Mouse (Mus musculus) liver, embryonic 15.5 days (tissue): ENCODE results near the gene 1600002K03Rik. TPM values are rescaled to one million over a fixed set of nuclear protein-coding genes. Genes with fewer than 3 reads are reported as not detected.

Experiments
- ATAC-seq: fragments of 200-750 bp; cut with Nextera tagmentation; 2 replicates; pipeline ENCODE4 v1.8.0; 2017; ENCODE audit warnings: moderate number of reproducible peaks, mild to moderate bottlenecking, moderate library complexity; ENCODE audit not compliant: insufficient read depth
- H3K27ac ChIP-seq: fragments of 300-500 bp; sonication (generic); replicated peaks from 2 replicates; pipeline ENCODE4 v1.5.1; 2015; ENCODE audit warnings: mild to moderate bottlenecking, inconsistent platforms
- H3K27me3 ChIP-seq: fragments of 300-500 bp; sonication (generic); 2 replicates; pipeline ENCODE4 v1.6.1; 2015; ENCODE audit warnings: mild to moderate bottlenecking, inconsistent platforms
- H3K36me3 ChIP-seq: fragments of 300-500 bp; sonication (generic); replicated peaks from 2 replicates; pipeline ENCODE4 v1.6.1; 2015; ENCODE audit warnings: moderate library complexity, mild to moderate bottlenecking, inconsistent platforms
- H3K4me1 ChIP-seq: fragments of 300-500 bp; sonication (generic); replicated peaks from 2 replicates; pipeline ENCODE4 v1.6.1; 2015; ENCODE audit warnings: inconsistent platforms
- H3K4me2 ChIP-seq: fragments of 300-500 bp; sonication (generic); 2 replicates; pipeline ENCODE4 v1.6.1; 2015; ENCODE audit warnings: moderate library complexity, mild to moderate bottlenecking, inconsistent platforms
- H3K4me3 ChIP-seq: fragments of 300-500 bp; sonication (generic); replicated peaks from 2 replicates; pipeline ENCODE4 v1.5.1; 2015; ENCODE audit warnings: mild to moderate bottlenecking, inconsistent platforms
- H3K9ac ChIP-seq: fragments of 300-500 bp; sonication (generic); 2 replicates; pipeline ENCODE4 v1.6.1; 2015; ENCODE audit warnings: moderate library complexity, mild to moderate bottlenecking, inconsistent platforms
- H3K9me3 ChIP-seq: fragments of 300-500 bp; sonication (generic); replicated peaks from 2 replicates; pipeline ENCODE4 v1.6.1; 2016; ENCODE audit warnings: inconsistent platforms
- WGBS: fragments of 180-500 bp; shearing (Covaris S2); methylation state at CpG from one replicate; pipeline ENCODE4 v1.1.7; 2015; ENCODE audit warnings: mixed read lengths; ENCODE audit not compliant: insufficient replicate concordance; 5-methylcytosine and 5-hydroxymethylcytosine counted together
- polyA plus RNA-seq: library from polyadenylated mRNA; unstranded; fragments of >200 nt; fragmentation: Nextera tagmentation; extraction: Ambion mirVana; gene quantifications from 2 replicates; pipeline ENCODE4 v1.2.1, GENCODE M21; 2015

Gene 1600002K03Rik
- polyA plus RNA-seq, 1 experiment from 2014 or later = 10.1 TPM

- Histone ChIP-seq H3K9ac (peak within 1 kb of the TSS; percentile 21; the same call in 1 of the 2 replicates), H3K4me1 (peaks cover 28% of the 10 kb centered on the region), H3K27ac (no peak within 1 kb of the TSS), H3K36me3 (no peaks in the 10 kb centered on the region), H3K27me3 (peaks cover 74% of the 10 kb centered on the region), H3K4me3 (peak within 1 kb of the TSS; percentile 54), H3K4me2 (peak within 1 kb of the TSS; percentile 72), H3K9me3 (no peaks in the 10 kb centered on the region)
- WGBS = 2% methylated on average over 64 of the region's 106 CpGs
- ATAC-seq = no peak
These were observed 6.6 kb downstream of the 1600002K03Rik start, which contains the start of gene Efna2 for GRCm38 (mm10) chr10:80179068-80180051. Gene Efna2 (plus strand): TSS chr10:80179482.

- H3K36me3 ChIP-seq = no peaks in the 10 kb centered on the region
- H3K9me3 ChIP-seq = no peaks in the 10 kb centered on the region
- no peak for ATAC-seq
- 47% methylated on average over 6 of the region's 6 CpGs for WGBS
- H3K4me3 ChIP-seq = no peak overlapping the region
- peak overlapping the region; percentile 72; the same call in 1 of the 2 replicates for H3K4me2 ChIP-seq
- peaks cover 20% of the 10 kb centered on the region for H3K4me1 ChIP-seq
- H3K27me3 ChIP-seq = peaks cover 81% of the 10 kb centered on the region
- H3K27ac ChIP-seq = no peak overlapping the region
- H3K9ac ChIP-seq = no peak overlapping the region
These were observed 7.5 kb downstream of the 1600002K03Rik start for GRCm38 (mm10) chr10:80180288-80180687.

- Histone ChIP-seq H3K4me3 (no peak overlapping the region), H3K36me3 (no peaks in the 10 kb centered on the region), H3K4me2 (no peak overlapping the region), H3K27ac (no peak overlapping the region), H3K4me1 (peaks cover 14% of the 10 kb centered on the region), H3K27me3 (peaks cover 86% of the 10 kb centered on the region), H3K9ac (no peak overlapping the region), H3K9me3 (no peaks in the 10 kb centered on the region)
- WGBS = 50% methylated on average over 5 of the region's 5 CpGs
- no peak for ATAC-seq
These were observed 8.1 kb downstream of the 1600002K03Rik start for GRCm38 (mm10) chr10:80180823-80181222.

GRCm38 (mm10) chr10:80182547-80182946, 9.8 kb downstream of the 1600002K03Rik start:
- ATAC-seq = no peak
- Histone ChIP-seq H3K27me3 (peaks cover 98% of the 10 kb centered on the region), H3K4me1 (peaks cover 12% of the 10 kb centered on the region), H3K36me3 (no peaks in the 10 kb centered on the region), H3K9ac (no peak overlapping the region), H3K27ac (no peak overlapping the region), H3K9me3 (no peaks in the 10 kb centered on the region), H3K4me2 (no peak overlapping the region), H3K4me3 (no peak overlapping the region)
- 67% methylated on average over 7 of the region's 7 CpGs for WGBS

GRCm38 (mm10) chr10:80186649-80187048, 13.9 kb downstream of the 1600002K03Rik start:
- Histone ChIP-seq H3K27me3 (peaks cover 98% of the 10 kb centered on the region), H3K4me1 (peaks cover 14% of the 10 kb centered on the region; the same call in 1 of the 2 replicates), H3K9ac (no peak overlapping the region), H3K27ac (no peak overlapping the region), H3K4me3 (no peak overlapping the region), H3K9me3 (no peaks in the 10 kb centered on the region), H3K4me2 (no peak overlapping the region), H3K36me3 (no peaks in the 10 kb centered on the region)
- 22% methylated on average over 27 of the region's 27 CpGs for WGBS
- ATAC-seq = no peak

GRCm38 (mm10) chr10:80187739-80188138, 15.0 kb downstream of the 1600002K03Rik start:
- no peaks in the 10 kb centered on the region for H3K36me3 ChIP-seq
- no peak overlapping the region for H3K4me3 ChIP-seq
- no peak for ATAC-seq
- H3K9me3 ChIP-seq = no peaks in the 10 kb centered on the region
- no peak overlapping the region for H3K9ac ChIP-seq
- no peak overlapping the region for H3K27ac ChIP-seq
- 75% methylated on average over 10 of the region's 10 CpGs for WGBS
- H3K27me3 ChIP-seq = peaks cover 98% of the 10 kb centered on the region
- no peak overlapping the region for H3K4me2 ChIP-seq
- H3K4me1 ChIP-seq = peaks cover 14% of the 10 kb centered on the region; the same call in 1 of the 2 replicates

GRCm38 (mm10) chr10:80188453-80189024, 15.8 kb downstream of the 1600002K03Rik start:
- no peaks in the 10 kb centered on the region for H3K36me3 ChIP-seq
- H3K27me3 ChIP-seq = peaks cover 98% of the 10 kb centered on the region
- H3K9me3 ChIP-seq = no peaks in the 10 kb centered on the region
- no peak overlapping the region for H3K27ac ChIP-seq
- H3K4me3 ChIP-seq = no peak overlapping the region
- ATAC-seq = no peak
- no peak overlapping the region for H3K9ac ChIP-seq
- H3K4me2 ChIP-seq = no peak overlapping the region
- WGBS = 62% methylated on average over 15 of the region's 15 CpGs
- H3K4me1 ChIP-seq = peaks cover 14% of the 10 kb centered on the region; the same call in 1 of the 2 replicates

- Histone ChIP-seq H3K9me3 (no peaks in the 10 kb centered on the region), H3K4me3 (peak overlapping the region; percentile 33), H3K27me3 (peaks cover 98% of the 10 kb centered on the region), H3K27ac (no peak overlapping the region), H3K4me2 (peak overlapping the region; percentile 56), H3K36me3 (no peaks in the 10 kb centered on the region), H3K4me1 (peaks cover 14% of the 10 kb centered on the region; the same call in 1 of the 2 replicates), H3K9ac (no peak overlapping the region)
- 5% methylated on average over 21 of the region's 21 CpGs for WGBS
- no peak for ATAC-seq
These were observed 17.3 kb downstream of the 1600002K03Rik start for GRCm38 (mm10) chr10:80189999-80190398.

GRCm38 (mm10) chr10:80190491-80191051, 17.8 kb downstream of the 1600002K03Rik start:
- H3K9ac ChIP-seq = no peak overlapping the region
- no peak for ATAC-seq
- H3K9me3 ChIP-seq = no peaks in the 10 kb centered on the region
- peaks cover 92% of the 10 kb centered on the region for H3K27me3 ChIP-seq
- H3K27ac ChIP-seq = no peak overlapping the region
- H3K4me2 ChIP-seq = peak overlapping the region; percentile 56
- H3K4me1 ChIP-seq = peaks cover 14% of the 10 kb centered on the region; the same call in 1 of the 2 replicates
- under 1% methylated on average over 48 of the region's 48 CpGs for WGBS
- H3K4me3 ChIP-seq = peak overlapping the region; percentile 33
- no peaks in the 10 kb centered on the region for H3K36me3 ChIP-seq

- Histone ChIP-seq H3K27me3 (peaks cover 62% of the 10 kb centered on the region), H3K9me3 (no peaks in the 10 kb centered on the region), H3K27ac (no peak overlapping the region), H3K4me1 (peaks cover 14% of the 10 kb centered on the region; the same call in 1 of the 2 replicates), H3K4me3 (no peak overlapping the region), H3K9ac (no peak overlapping the region), H3K36me3 (no peaks in the 10 kb centered on the region), H3K4me2 (no peak overlapping the region)
- 53% methylated on average over 6 of the region's 6 CpGs for WGBS
- ATAC-seq = no peak
These were observed 21.2 kb downstream of the 1600002K03Rik start for GRCm38 (mm10) chr10:80193976-80194375.

- H3K4me1 ChIP-seq = peaks cover 14% of the 10 kb centered on the region; the same call in 1 of the 2 replicates
- no peaks in the 10 kb centered on the region for H3K9me3 ChIP-seq
- 57% methylated on average over 8 of the region's 8 CpGs for WGBS
- peaks cover 57% of the 10 kb centered on the region for H3K27me3 ChIP-seq
- H3K9ac ChIP-seq = no peak overlapping the region
- H3K4me2 ChIP-seq = no peak overlapping the region
- no peak for ATAC-seq
- H3K4me3 ChIP-seq = no peak overlapping the region
- H3K27ac ChIP-seq = no peak overlapping the region
- H3K36me3 ChIP-seq = no peaks in the 10 kb centered on the region
These were observed 21.7 kb downstream of the 1600002K03Rik start for GRCm38 (mm10) chr10:80194441-80194840.
